Mouse (Mus musculus) midbrain, embryonic 11.5 days (tissue): ENCODE results near the gene Rbks. TPM values are rescaled to one million over a fixed set of nuclear protein-coding genes. Genes with fewer than 3 reads are reported as not detected.

Experiments used
- ATAC-seq: fragments of 200-750 bp; cut with Nextera tagmentation; 2 replicates; pipeline ENCODE4 v1.8.0; 2017; ENCODE audit warnings: moderate TSS enrichment, moderate library complexity; ENCODE audit not compliant: low FRiP score
- DNase-seq: peaks from one replicate; pipeline ENCODE4 v3.0.0; 2015; ENCODE audit warnings: low spot score; ENCODE audit errors: missing footprints
- H3K27ac ChIP-seq: fragments of 300-500 bp; sonication (generic); 2 replicates; pipeline ENCODE4 v1.5.1; 2014; ENCODE audit warnings: low read depth, low read length
- H3K27me3 ChIP-seq: fragments of 300-500 bp; sonication (generic); 2 replicates; pipeline ENCODE4 v1.6.1; 2014; ENCODE audit warnings: mild to moderate bottlenecking, low read length, moderate library complexity, mixed read lengths; ENCODE audit not compliant: control insufficient read depth, insufficient read depth
- H3K36me3 ChIP-seq: fragments of 300-500 bp; sonication (generic); 2 replicates; pipeline ENCODE4 v1.6.1; 2014; ENCODE audit warnings: mild to moderate bottlenecking, low read length, moderate library complexity, mixed read lengths; ENCODE audit not compliant: control insufficient read depth, insufficient read depth
- H3K4me1 ChIP-seq: fragments of 300-500 bp; sonication (generic); 2 replicates; pipeline ENCODE4 v1.6.1; 2014; ENCODE audit warnings: low read length; ENCODE audit not compliant: control insufficient read depth, insufficient read depth
- H3K4me2 ChIP-seq: fragments of 300-500 bp; sonication (generic); 2 replicates; pipeline ENCODE4 v1.6.1; 2014; ENCODE audit warnings: mild to moderate bottlenecking, moderate library complexity
- H3K4me3 ChIP-seq: fragments of 300-500 bp; sonication (generic); 2 replicates; pipeline ENCODE4 v1.5.1; 2014; ENCODE audit warnings: low read depth, low read length
- H3K9ac ChIP-seq: fragments of 300-500 bp; sonication (generic); 2 replicates; pipeline ENCODE4 v1.6.1; 2014; ENCODE audit warnings: low read length
- H3K9me3 ChIP-seq: fragments of 300-500 bp; sonication (generic); 2 replicates; pipeline ENCODE4 v1.6.1; 2016; ENCODE audit warnings: low read length; ENCODE audit not compliant: control insufficient read depth
- WGBS: fragments of 180-500 bp; shearing (Covaris S2); extraction: QIAGEN DNeasy Blood & Tissue Kit; methylation state at CpG from one replicate; pipeline ENCODE4 v1.1.7; 2014; 5-methylcytosine and 5-hydroxymethylcytosine counted together
- polyA plus RNA-seq: library from polyadenylated mRNA; unstranded; fragments of >200 nt; fragmentation: Nextera tagmentation; extraction: Ambion mirVana; gene quantifications from 2 replicates; pipeline ENCODE4 v1.2.1, GENCODE M21; 2014

Rbks gene
- polyA plus RNA-seq, 1 experiment from 2014 or later = 2.8 TPM

- H3K9me3 ChIP-seq = no peaks in the 10 kb centered on the region
- DNase-seq (no peak), ATAC-seq (no peak)
- H3K4me1 ChIP-seq = no peaks in the 10 kb centered on the region
- no peak overlapping the region for H3K4me3 ChIP-seq
- H3K27ac ChIP-seq = no peak overlapping the region
- H3K27me3 ChIP-seq = no peaks in the 10 kb centered on the region
- H3K9ac ChIP-seq = no peak overlapping the region
- H3K4me2 ChIP-seq = no peak overlapping the region
- WGBS = 93% methylated on average over 3 of the region's 3 CpGs
- peaks cover 12% of the 10 kb centered on the region; the same call in 1 of the 2 replicates for H3K36me3 ChIP-seq
These were observed 77.1 kb downstream of the Rbks start for GRCm38 (mm10) chr5:31620326-31620725.

- Histone ChIP-seq H3K27ac (no peak overlapping the region), H3K4me3 (peak overlapping the region; percentile 81), H3K4me1 (peaks cover 8% of the 10 kb centered on the region), H3K9ac (peak overlapping the region; percentile 87), H3K9me3 (no peaks in the 10 kb centered on the region), H3K36me3 (peaks cover 9% of the 10 kb centered on the region; the same call in 1 of the 2 replicates), H3K27me3 (no peaks in the 10 kb centered on the region), H3K4me2 (peak overlapping the region; percentile 56)
- 43% methylated on average over 6 of the region's 6 CpGs for WGBS
- ATAC-seq = no peak
- DNase-seq = no peak
These were observed 82.9 kb downstream of the Rbks start for GRCm38 (mm10) chr5:31614339-31615025.

GRCm38 (mm10) chr5:31613852-31614286, 83.6 kb downstream of the Rbks start:
- no peaks in the 10 kb centered on the region for H3K9me3 ChIP-seq
- H3K4me2 ChIP-seq = peak overlapping the region; percentile 56
- H3K27ac ChIP-seq = peak overlapping the region; percentile 48; the same call in 1 of the 2 replicates
- H3K9ac ChIP-seq = peak overlapping the region; percentile 87
- peak overlapping the region; percentile 81 for H3K4me3 ChIP-seq
- under 1% methylated on average over 37 of the region's 37 CpGs for WGBS
- DNase-seq = peak; percentile 98
- peaks cover 8% of the 10 kb centered on the region for H3K4me1 ChIP-seq
- peak; percentile 98 for ATAC-seq
- H3K27me3 ChIP-seq = no peaks in the 10 kb centered on the region
- peaks cover 7% of the 10 kb centered on the region; the same call in 1 of the 2 replicates for H3K36me3 ChIP-seq

GRCm38 (mm10) chr5:31611186-31611585, 86.2 kb downstream of the Rbks start:
- H3K27ac ChIP-seq = no peak overlapping the region
- no peak for ATAC-seq

GRCm38 (mm10) chr5:31610376-31611086, 86.9 kb downstream of the Rbks start:
- ATAC-seq = no peak
- 83% methylated on average over 13 of the region's 13 CpGs for WGBS
- DNase-seq = no peak
- Histone ChIP-seq H3K36me3 (no peaks in the 10 kb centered on the region), H3K9ac (no peak overlapping the region), H3K27ac (no peak overlapping the region), H3K4me3 (no peak overlapping the region), H3K9me3 (no peaks in the 10 kb centered on the region), H3K4me1 (peaks cover 8% of the 10 kb centered on the region), H3K4me2 (no peak overlapping the region), H3K27me3 (no peaks in the 10 kb centered on the region)

More at GRCm38 (mm10) chr5:31611186-31611585, 86.2 kb downstream of the Rbks start:
- Histone ChIP-seq H3K4me3 (no peak overlapping the region), H3K9me3 (no peaks in the 10 kb centered on the region), H3K36me3 (0 out of 2 replicates have a peak, but pooled peaks cover under 1% of the 10 kb centered on the region), H3K4me1 (peaks cover 8% of the 10 kb centered on the region), H3K9ac (no peak overlapping the region), H3K4me2 (no peak overlapping the region), H3K27me3 (no peaks in the 10 kb centered on the region)
- 88% methylated on average over 1 of the region's 1 CpGs for WGBS
- no peak for DNase-seq

GRCm38 (mm10) chr5:31606151-31606550, 91.3 kb downstream of the Rbks start:
- Histone ChIP-seq H3K4me2 (no peak overlapping the region), H3K27me3 (no peaks in the 10 kb centered on the region), H3K4me3 (no peak overlapping the region), H3K36me3 (no peaks in the 10 kb centered on the region), H3K9ac (no peak overlapping the region), H3K27ac (no peak overlapping the region), H3K4me1 (no peaks in the 10 kb centered on the region), H3K9me3 (no peaks in the 10 kb centered on the region)
- DNase-seq = no peak
- no peak for ATAC-seq
- 61% methylated on average over 3 of the region's 3 CpGs for WGBS

- H3K36me3 ChIP-seq = no peaks in the 10 kb centered on the region
- H3K9me3 ChIP-seq = no peaks in the 10 kb centered on the region
- H3K4me2 ChIP-seq = no peak overlapping the region
- WGBS = 86% methylated on average over 6 of the region's 6 CpGs
- no peak for DNase-seq
- H3K27ac ChIP-seq = no peak overlapping the region
- H3K27me3 ChIP-seq = no peaks in the 10 kb centered on the region
- H3K4me1 ChIP-seq = no peaks in the 10 kb centered on the region
- no peak overlapping the region for H3K4me3 ChIP-seq
- H3K9ac ChIP-seq = no peak overlapping the region
- no peak for ATAC-seq
These were observed 93.7 kb downstream of the Rbks start for GRCm38 (mm10) chr5:31603766-31604165.

GRCm38 (mm10) chr5:31602377-31602776, 95.0 kb downstream of the Rbks start:
- no peak overlapping the region for H3K4me2 ChIP-seq
- H3K9me3 ChIP-seq = no peaks in the 10 kb centered on the region
- no peak overlapping the region for H3K9ac ChIP-seq
- no peak for ATAC-seq
- no peak overlapping the region for H3K4me3 ChIP-seq
- 100% methylated on average over 1 of the region's 1 CpGs for WGBS
- no peaks in the 10 kb centered on the region for H3K36me3 ChIP-seq
- H3K27me3 ChIP-seq = no peaks in the 10 kb centered on the region; the same call in 1 of the 2 replicates
- no peak overlapping the region for H3K27ac ChIP-seq
- no peaks in the 10 kb centered on the region for H3K4me1 ChIP-seq
- no peak for DNase-seq

- Histone ChIP-seq H3K4me2 (no peak overlapping the region), H3K4me1 (peaks cover 4% of the 10 kb centered on the region; the same call in 1 of the 2 replicates), H3K9me3 (no peaks in the 10 kb centered on the region), H3K4me3 (no peak overlapping the region), H3K36me3 (no peaks in the 10 kb centered on the region), H3K9ac (no peak overlapping the region), H3K27me3 (no peaks in the 10 kb centered on the region; the same call in 1 of the 2 replicates), H3K27ac (no peak overlapping the region)
- WGBS = 88% methylated on average over 7 of the region's 7 CpGs
- DNase-seq = no peak
- no peak for ATAC-seq
These were observed 96.2 kb downstream of the Rbks start for GRCm38 (mm10) chr5:31601162-31601722.
